Mouse (Mus musculus) adrenal gland, adult 8-10 months (tissue): ENCODE data around the gene Naa80. TPM values are rescaled to one million over a fixed set of nuclear protein-coding genes. Genes with fewer than 3 reads are reported as not detected.

ENCODE experiments used
- total RNA-seq, 4 experiments: library from RNA; stranded (reverse); gene quantifications; 2 replicates each; pipeline ENCODE4 v1.2.4; 2022

The Naa80 gene
- total RNA-seq, 4 experiments from 2014 or later: 15.3 to 20.1 (median 17.0) TPM

Other genes starting within 250 kb of the Naa80 start
- 10 to 100 TPM; 11.6 to 19.6 (median 17.9) TPM for gene Hemk1, start 240.5 kb upstream of the Naa80 start, total RNA-seq
- gene 6430571L13Rik, start 238.3 kb upstream of the Naa80 start, total RNA-seq: 1 to 10 TPM; 1.0 to 1.6 (median 1.3) TPM
- 10 to 100 TPM in 2 of 4 experiments, 1 to 10 TPM in 2; 9.1 to 17.3 (median 11.7) TPM for gene Cacna2d2, start 179.3 kb upstream of the Naa80 start, total RNA-seq
- 10 to 100 TPM; 41.7 to 51.9 (median 46.5) TPM for gene Tmem115, start 44.9 kb upstream of the Naa80 start, total RNA-seq
- 10 to 100 TPM; 21.1 to 28.3 (median 25.1) TPM for gene Cyb561d2, start 36.7 kb upstream of the Naa80 start, total RNA-seq
- gene Nprl2, start 36.7 kb upstream of the Naa80 start, total RNA-seq: 10 to 100 TPM; 30.3 to 35.9 (median 32.0) TPM
- gene Zmynd10, start 31.6 kb upstream of the Naa80 start, total RNA-seq: 1 to 10 TPM in 1 of 4 experiments, under 1 TPM in 2, not detected in 1; 0.41 to 1.7 (median 0.62) TPM
- gene Rassf1, start 27.3 kb upstream of the Naa80 start, total RNA-seq: 10 to 100 TPM; 16.1 to 33.1 (median 26.2) TPM
- gene Tusc2, start 15.6 kb upstream of the Naa80 start, total RNA-seq: 10 to 100 TPM; 55.1 to 64.1 (median 61.8) TPM
- gene Hyal2, start 10.9 kb upstream of the Naa80 start, total RNA-seq: 10 to 100 TPM; 27.3 to 47.0 (median 36.3) TPM
- gene Hyal1, start 2.0 kb upstream of the Naa80 start, total RNA-seq: 10 to 100 TPM in 1 of 4 experiments, 1 to 10 TPM in 3; 7.7 to 14.2 (median 9.3) TPM
- gene Hyal3, start 1.9 kb downstream of the Naa80 start, total RNA-seq: 1 to 10 TPM; 1.5 to 2.3 (median 2.0) TPM
- gene Ifrd2, start 8.8 kb downstream of the Naa80 start, total RNA-seq: 10 to 100 TPM; 36.7 to 49.1 (median 39.8) TPM
- 1 to 10 TPM; 5.0 to 7.7 (median 6.2) TPM for gene Sema3b, start 30.3 kb downstream of the Naa80 start, total RNA-seq
- 100 to 1,000 TPM; 229 to 382 (median 295) TPM for gene Gnai2, start 56.5 kb downstream of the Naa80 start, total RNA-seq
- 1 to 10 TPM in 1 of 4 experiments, under 1 TPM in 3; 0.31 to 2.2 (median 0.74) TPM for gene Slc38a3, start 90.6 kb downstream of the Naa80 start, total RNA-seq
- gene Gnat1, start 100.8 kb downstream of the Naa80 start, total RNA-seq: under 1 TPM in 1 of 4 experiments, not detected in 3; 0.74 TPM
- 10 to 100 TPM; 25.0 to 41.2 (median 29.8) TPM for gene Sema3f, start 131.6 kb downstream of the Naa80 start, total RNA-seq
- gene Rbm5, start 192.1 kb downstream of the Naa80 start, total RNA-seq: 100 to 1,000 TPM in 2 of 4 experiments, 10 to 100 TPM in 2; 91.2 to 204 (median 127) TPM